Mouse (Mus musculus): Measurements from ENCODE around the gene Syne2.
A peak's percentile ranks its signal among the peaks of the same experiment; 100 is the strongest.

The Syne2 gene

DNA sequence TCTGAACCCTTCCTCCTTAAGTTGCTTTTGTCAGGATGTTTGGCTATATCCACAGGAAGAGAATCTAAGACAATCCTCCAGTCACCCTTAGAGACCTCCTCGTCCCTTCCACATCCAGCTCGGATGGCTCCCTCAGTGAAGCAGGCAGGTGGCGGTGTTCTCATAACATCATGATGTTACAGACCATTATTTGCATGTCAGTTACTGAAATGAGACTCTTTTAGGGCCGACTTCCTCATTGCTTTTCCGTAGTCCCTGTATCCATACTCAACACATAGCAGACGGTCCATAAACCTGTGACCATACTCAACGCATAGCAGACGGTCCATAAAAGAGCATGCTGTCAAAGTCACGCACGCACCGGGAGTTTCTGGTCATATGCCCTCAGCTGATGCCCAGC is 106.9 kb downstream of the Syne2 start:
- no peak for DNase-seq (ENCODE audit: low spot score in 2 of 2)

DNA sequence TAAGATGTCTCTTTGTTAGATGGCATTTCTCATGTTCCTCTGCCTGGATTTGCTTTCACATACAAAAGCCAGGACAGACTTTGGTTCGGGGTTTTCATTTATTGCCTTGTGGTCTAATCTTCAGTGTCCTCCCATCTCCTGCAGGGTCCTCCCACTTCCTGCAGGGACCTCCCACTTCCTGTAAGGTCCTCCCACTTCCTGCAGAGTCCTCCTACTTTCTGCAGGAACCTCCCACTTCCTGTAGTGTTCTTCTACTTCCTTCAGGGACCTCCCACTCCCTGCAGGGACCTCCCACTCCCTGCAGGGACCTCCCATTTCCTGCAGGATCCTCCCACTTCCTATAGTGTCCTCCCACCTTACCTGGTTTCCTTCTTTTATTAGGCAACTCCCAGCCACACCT is 109.7 kb downstream of the Syne2 start:
- no peak for DNase-seq (ENCODE audit: low spot score in 2 of 2)

GRCm38 (mm10) chr12:75933561-75933960 is 115.6 kb downstream of the Syne2 start:
- DNase-seq (ENCODE audit: low spot score in 2 of 2): no peak

DNA sequence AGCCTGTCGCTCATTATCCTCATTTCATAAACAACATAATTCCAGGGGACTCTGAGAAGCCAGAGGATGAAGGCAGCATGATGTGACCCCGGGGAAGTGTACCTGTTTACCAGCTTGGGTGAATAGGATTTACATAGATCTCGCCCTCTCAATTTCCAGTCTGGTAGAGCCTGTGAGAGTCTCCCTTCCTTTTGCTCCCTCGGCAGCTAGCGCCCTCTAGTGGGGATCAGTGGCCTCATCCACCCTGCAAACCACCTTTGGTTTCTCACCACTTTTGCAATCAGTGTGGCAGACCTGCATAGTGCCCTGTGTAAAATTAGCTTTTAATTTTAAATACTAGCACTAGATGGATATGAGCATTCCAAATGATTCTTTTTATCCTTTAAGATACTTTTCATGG is 133.4 kb downstream of the Syne2 start:
- peak; percentile 14 to 40 for DNase-seq (ENCODE audit: low spot score in 2 of 2)

DNA sequence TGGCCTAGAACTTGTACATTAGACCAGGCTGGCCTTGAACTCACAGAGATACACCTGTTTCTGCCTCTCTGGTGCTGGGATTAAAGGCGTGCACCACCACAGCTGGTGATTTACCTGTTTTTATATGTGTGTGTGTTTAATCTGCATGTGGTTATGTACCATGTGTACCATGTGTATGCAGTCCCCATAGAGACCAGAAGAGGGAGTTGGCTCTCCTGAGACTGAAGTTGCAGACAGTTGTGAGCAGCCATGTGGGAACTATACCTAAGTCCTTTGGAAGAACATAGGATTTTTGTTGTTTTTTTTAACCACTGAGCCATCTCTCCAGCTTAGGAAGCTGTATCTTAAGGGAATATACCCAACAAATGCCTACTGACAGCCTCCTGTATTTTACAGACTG is 134.1 kb downstream of the Syne2 start:
- DNase-seq (ENCODE audit: low spot score in 2 of 2): no peak

DNA sequence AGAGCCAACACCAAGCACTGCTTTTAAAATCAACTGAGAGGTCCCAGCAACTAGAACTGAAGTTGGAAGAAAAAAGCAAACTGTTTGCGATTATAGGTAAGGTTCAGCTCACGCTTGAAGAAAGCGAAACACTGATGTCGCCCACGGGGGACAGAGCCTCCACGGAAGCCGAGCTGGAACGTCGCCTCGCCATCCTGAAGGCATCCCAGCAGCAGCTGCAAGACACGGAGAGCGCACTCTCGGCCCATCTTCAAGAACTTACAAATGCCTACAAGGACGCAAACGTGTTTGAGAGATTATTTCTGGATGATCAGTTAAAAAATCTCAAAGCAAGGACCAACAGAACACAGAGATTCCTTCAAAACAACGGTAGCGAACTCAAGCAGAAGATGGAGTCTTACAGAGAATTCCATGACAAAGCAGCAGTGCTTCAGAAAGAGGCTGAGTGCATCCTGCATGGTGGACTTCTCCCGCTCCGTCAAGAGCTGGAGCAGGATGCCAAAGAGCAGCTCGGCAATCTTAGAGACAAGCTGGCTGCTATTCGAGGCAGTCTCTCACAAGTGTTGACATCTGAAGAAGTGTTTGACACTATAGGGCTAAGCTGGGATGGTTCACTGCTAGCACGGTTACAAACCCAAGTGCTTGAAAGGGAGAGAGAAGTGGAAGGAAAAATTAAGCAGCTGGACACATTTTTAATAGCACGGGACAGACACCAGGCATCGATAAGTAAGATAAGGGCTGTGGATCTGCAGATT is 148.7 kb downstream of the Syne2 start:
- DNase-seq (ENCODE audit: low spot score in 2 of 2): no peak

GRCm38 (mm10) chr12:75979079-75979478 is 161.1 kb downstream of the Syne2 start:
- no peak for DNase-seq (ENCODE audit: low spot score in 2 of 2)

- no peak for DNase-seq (ENCODE audit: low spot score in 2 of 2)
Observed at GRCm38 (mm10) chr12:75983336-75983735, 165.4 kb downstream of the Syne2 start.

GRCm38 (mm10) chr12:75992226-75992858 is 174.4 kb downstream of the Syne2 start:
- DNase-seq (ENCODE audit: low spot score in 2 of 2): no peak

DNA sequence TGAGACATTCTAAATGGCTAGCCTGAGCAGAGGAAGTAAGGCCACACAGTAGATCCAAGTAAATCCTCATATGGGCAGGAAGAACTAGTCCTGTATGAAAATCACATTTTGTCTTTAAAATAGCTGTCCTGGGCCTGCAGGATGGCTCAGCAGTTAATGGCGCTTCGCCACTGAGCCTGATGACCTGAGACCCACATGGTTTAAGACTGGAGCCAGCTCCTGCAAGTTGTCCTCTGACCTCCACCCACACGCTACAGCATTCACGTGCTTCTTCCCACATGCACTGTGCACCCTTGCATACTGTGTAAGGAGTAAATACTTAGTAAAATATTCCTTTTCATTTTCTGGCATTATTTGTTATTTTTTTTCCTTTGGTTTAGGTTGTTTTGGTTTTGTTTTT is 175.0 kb downstream of the Syne2 start:
- DNase-seq (ENCODE audit: low spot score in 2 of 2): no peak

DNA sequence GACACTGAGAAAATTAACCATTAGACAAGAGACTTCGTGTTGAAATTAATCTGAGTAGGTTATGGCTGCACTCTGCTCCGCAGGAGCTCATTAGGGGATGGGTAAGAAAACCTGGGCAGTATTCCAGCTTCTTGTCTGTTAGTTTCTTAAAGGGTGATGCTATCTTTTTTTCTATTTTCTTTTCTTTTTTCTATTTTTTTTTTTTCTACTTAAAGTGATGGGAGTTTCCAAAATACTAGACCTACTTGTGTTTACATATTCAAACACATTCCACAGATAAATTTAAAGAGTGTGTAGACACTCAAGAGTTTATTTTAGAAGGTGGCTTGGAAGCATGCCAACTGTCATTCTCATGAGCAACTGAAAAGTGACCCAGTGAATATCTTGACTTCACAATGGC is 177.2 kb downstream of the Syne2 start:
- no peak for DNase-seq (ENCODE audit: low spot score in 2 of 2)

DNA sequence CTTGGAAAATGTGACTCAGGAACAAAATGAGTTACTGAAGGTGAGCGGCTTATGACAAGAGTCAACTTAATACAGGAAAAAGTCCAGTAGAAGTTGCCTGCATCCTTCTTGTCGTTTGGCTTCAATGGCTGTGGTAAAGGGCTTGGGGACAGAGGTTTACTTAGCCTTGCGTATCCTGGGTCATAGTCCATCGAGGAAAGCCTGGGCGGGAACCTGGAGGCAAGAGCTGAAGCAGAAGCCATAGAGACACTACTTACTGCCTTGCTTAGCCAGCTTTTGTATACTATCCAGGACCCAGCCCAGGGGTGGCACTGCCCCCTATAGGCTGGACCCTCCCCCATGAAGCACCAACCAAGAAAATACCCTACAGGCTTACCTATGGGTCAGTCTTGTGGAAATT is 179.6 kb downstream of the Syne2 start:
- no peak for DNase-seq (ENCODE audit: low spot score in 2 of 2)

DNA sequence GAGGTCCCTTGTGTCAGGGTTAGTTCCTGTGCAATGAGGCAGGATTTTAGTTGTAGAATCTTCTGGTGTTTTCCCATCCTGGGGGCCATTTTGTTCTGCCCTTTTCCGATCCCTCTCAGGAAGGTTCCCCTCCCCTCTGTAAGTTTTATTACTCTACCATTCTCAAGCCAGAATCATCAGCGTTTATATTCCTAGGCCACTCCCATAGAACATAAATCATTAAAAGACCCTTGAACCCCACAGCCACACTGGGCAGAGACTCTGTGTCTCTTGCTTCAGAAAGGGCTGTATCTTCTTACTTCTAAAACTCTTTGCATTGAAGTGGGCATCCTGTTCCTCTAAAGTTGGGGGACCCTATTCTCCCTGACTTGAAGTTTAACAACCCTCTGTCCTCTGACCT is 180.5 kb downstream of the Syne2 start:
- DNase-seq (ENCODE audit: low spot score in 2 of 2): no peak

- DNase-seq (ENCODE audit: low spot score in 2 of 2): peak in 1 of 2 experiments; percentile 7
Observed at GRCm38 (mm10) chr12:76004697-76005249, 186.8 kb downstream of the Syne2 start.

GRCm38 (mm10) chr12:76008991-76009390 is 191.1 kb downstream of the Syne2 start:
- DNase-seq (ENCODE audit: low spot score in 2 of 2): no peak

GRCm38 (mm10) chr12:76012789-76013188 is 194.9 kb downstream of the Syne2 start:
- no peak for DNase-seq (ENCODE audit: low spot score in 2 of 2)

DNA sequence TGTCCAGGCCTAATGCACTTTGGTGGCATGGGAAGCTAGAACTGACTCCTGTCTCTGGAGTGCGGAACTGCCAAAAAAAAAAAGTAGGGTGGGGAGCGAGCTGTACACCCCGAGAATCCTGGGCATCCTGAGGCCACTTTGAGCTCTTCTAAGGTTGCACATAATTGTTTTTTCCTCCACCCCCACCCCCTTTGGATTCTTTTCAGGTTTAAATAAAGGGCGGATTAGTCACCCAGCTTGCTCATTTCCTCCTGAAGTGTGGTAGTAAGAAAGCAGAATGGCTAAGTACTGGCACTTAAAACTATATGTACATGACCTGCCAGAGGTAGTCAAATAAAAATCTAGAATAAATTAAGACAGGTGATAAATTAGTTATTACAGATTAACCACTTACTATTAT is 195.5 kb downstream of the Syne2 start:
- DNase-seq (ENCODE audit: low spot score in 2 of 2): no peak

- DNase-seq (ENCODE audit: low spot score in 2 of 2): no peak
Observed at GRCm38 (mm10) chr12:76015026-76015425, 197.1 kb downstream of the Syne2 start.

DNA sequence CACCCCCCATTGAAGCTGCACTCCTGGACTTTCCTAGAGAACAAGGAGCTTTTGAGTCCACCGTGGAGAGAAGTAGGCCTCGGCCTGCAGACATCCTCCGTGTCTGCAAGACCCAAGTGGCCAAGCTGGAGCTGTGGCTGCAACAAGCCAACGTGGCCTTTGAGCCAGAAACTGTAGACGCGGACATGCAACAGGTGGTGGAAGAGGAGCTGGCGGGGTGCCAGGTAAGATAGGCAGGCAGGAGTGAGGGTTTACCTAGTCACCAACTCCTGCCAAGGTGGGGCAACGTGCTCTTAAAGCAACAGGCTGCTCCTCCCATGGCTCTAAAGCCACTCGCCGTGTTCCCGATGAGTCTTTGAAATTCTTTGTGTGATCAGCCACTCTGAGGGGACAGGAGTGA is 197.6 kb downstream of the Syne2 start:
- no peak for DNase-seq (ENCODE audit: low spot score in 2 of 2)

DNA sequence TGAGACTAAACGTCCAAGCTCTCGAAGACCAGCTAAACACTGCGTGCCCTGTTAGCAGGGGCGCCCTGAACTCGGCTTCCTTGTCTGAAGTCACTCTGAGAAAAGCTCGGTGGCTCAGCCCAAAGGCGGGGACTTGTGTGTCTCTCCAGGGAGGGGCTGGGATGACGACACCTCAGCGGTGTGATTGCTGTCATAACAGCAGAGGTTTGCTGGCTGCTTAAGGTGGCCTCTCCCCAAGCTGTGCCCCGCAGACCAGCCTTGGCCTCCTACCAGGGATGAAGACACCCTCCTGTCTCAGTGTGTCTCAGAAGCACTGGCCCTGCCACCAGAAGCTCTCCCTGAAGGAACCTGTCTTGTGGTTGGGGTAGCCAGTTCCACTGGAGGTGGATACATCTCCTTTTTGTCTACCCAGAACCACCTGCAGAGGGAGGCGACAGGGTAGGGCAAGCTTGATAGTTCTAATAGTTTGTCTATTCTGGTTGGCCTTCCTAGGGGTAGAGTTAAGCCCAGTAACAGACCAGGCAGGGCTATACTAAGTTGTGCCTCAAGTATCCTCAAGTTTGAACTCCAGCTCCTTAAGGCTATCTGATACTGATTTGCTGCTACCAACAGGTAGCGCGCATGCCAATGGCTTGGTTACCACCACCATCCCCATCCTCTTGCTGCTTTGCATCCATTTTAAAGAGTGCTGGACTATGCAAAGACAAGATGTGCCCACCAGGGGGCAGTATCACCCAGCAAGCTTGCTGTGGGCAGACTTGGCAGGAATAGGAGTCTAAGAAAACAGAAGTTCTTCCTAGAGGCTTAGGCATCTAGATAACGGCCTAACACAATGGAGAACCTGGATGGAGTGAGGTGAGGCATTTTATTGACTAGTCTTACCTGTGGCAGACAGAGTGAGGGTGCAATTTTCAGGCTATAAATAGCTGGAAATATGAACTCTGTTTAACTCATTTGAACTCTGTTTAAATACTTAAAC is 198.5 kb downstream of the Syne2 start:
- peak; percentile 57 to 77 for DNase-seq (ENCODE audit: low spot score in 2 of 2)

DNA sequence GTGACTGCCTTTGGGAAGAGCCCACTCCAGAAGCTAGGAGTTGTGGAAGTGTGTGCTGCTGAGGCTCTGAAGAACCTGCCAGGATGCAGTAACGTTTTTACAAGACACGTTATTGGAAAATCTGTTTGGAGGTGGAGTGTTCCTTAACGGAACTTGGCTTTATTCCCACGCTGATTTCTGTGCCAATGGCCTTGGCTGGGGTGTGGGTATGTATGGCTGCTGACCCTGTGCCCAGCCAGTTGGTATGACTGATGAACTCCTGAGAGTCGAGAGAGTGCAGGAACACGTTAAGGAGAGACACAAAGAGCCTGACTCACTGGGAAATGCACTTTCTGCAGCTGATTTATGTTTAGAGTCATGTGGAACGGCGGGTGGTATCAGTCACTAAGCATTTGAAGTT is 200.7 kb downstream of the Syne2 start:
- no peak for DNase-seq (ENCODE audit: low spot score in 2 of 2)

GRCm38 (mm10) chr12:76042301-76042700 is 224.4 kb downstream of the Syne2 start:
- no peak for DNase-seq (ENCODE audit: low spot score in 2 of 2)
